Mouse (Mus musculus) embryonic facial prominence, embryonic 10.5 days (tissue): ENCODE results near the gene Mrps27. TPM values are rescaled to one million over a fixed set of nuclear protein-coding genes. Genes with fewer than 3 reads are reported as not detected.

Experiments used
- polyA plus RNA-seq: library from polyadenylated mRNA; unstranded; fragments of >200 nt; fragmentation: Nextera tagmentation; extraction: Ambion mirVana; gene quantifications from 2 replicates; pipeline ENCODE4 v1.2.1, GENCODE M21; 2016

Gene Mrps27
- polyA plus RNA-seq, 1 experiment from 2014 or later = 82.8 TPM

Other genes with a start within 250 kb of the Mrps27 start
- 0.35 and 0.56 TPM in 2 replicates for gene Zfp366, start 160.0 kb upstream of the Mrps27 start, polyA plus RNA-seq
- 52.9 and 55.0 TPM in 2 replicates for gene Ptcd2, start 81 bp upstream of the Mrps27 start, polyA plus RNA-seq
- gene Map1b, start 171.8 kb downstream of the Mrps27 start, polyA plus RNA-seq = 288 and 317 TPM in 2 replicates